Mouse (Mus musculus): ENCODE measurements around the gene Smoc2. TPM values are rescaled to one million over a fixed set of nuclear protein-coding genes. Genes with fewer than 3 reads are reported as not detected.

Gene Smoc2
- total RNA-seq (2021): 10 to 100 TPM; 46.5 to 54.3 TPM

DNA sequence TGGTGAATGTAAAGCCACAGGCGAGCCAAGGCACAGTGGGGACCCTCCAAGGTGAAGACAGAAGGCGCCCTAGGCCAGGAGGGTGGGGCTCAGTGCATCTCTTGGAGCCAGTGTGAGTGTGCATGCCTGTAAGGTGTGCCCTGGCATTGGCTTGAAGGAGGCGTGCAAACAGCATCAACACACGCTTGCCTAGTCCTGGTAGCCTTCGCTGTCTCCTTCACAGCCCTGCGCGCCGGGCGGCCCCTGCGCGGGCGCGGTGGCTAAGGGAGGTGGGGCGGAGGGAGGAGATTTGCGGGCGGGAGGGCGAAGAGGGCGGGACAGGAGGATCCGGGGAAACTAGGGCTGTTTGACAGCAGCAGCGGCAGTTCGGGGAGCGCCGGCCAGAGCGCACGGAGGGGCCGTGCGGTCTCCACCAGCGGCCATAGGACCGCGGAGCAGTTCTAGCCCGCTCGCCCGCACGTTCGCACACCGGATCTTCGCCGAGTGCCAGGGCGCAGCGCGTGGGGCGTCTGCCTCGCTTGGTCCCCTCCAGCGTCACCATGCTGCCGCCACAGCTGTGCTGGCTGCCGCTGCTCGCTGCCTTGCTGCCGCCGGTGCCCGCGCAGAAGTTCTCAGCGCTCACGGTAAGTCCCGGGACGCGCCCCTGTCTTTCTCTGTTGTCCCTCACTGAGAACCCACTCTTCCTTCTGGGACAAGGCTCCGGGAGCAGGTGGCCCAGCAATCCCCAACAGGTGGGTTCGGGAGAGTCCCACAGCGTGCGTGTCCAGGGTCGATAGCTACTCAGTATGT is at the start of gene Smoc2:
TSS of gene Smoc2 (plus strand) at position 330 of the 789 bp plus-strand sequence.
- intact Hi-C loops (cut with DNase I): no loop called here
- peak; percentile 47 to 57 for DNase-seq

DNA sequence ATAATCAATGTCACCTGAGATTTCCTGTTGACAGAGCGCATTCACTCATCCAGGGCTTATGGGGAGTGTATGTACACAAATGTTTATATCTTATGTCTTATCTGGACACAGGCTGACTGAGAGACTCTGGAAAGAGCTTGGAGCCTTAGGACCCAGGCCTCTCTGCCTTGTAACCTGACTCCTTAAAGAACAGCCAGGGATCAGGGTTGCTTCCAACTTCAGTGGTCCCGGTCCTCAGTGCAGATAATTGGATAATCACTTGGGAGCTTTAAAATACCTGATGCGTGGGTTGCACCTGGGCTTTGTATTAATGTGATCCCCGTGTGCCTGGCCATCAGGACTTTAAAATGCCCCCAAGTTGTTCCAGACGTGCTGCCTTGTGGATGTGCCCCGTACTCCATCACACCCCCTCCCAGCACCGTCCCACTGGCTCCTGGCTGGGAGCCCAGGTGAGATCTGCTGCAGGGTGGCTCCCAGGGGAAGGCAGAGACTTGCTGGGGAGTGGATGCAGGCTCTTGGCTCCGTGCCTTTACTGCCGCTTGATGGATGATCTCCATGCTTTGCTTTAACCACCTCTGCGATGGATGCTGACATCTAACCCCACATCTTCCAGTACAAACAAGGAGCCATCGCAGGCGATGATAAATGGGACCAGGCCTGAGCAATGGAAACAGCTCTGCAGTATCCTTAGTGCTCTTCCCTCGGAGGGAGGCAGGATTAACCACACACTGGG is 48.4 kb upstream of the Smoc2 start:
- DNase-seq: no peak
- intact Hi-C loops (cut with DNase I): loop anchor here (5.0 to 10.0 kb wide), 2 partner anchors 184 to 676 kb away; no protein-coding TSS in a partner anchor

DNA sequence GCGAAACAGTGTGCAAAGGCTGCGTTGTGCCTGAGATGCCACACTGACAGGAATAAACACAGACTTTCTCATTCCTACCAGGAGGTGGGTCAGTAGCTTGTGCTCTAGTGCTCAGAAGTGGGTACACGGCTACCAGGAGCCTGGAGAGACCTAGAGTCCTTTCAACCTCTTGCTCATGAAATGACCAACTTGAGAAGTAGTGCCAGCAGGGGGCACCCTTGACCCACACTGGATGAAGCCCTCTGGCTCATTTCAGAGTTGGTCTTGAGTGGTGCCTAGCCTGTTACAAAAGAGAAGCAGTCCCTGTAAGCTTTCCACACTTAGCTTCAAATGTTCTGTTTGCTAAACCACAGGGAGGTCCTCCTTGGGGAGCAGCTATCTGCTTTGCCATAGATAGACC is 46.7 kb upstream of the Smoc2 start:
- peak; percentile 77 to 84 for DNase-seq
- intact Hi-C loops (cut with DNase I): loop anchor here (1.0 to 10.0 kb wide), 4 partner anchors 56 to 675 kb away; no protein-coding TSS in a partner anchor

DNA sequence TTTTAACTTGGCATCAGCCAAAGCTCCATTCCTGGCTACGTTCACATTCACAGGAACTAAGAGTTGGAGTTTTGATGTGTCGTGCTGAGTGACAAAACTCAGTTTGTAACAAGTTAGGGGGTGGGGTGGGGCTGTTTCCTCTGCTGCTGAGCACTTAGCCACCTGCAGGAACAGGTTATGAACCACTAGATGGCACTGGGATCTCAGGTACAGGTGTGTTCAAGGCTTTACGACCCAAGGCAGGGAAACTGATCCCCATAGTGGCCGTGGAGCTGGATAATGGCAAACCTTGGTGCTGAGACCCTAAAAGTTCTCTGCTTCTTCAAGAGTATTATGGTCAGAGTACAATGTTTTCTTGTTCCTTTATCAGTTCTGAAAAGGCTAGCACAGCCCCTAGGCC is 45.6 kb upstream of the Smoc2 start:
- DNase-seq: no peak
- intact Hi-C loops (cut with DNase I): loop anchor here (1.0 to 10.0 kb wide), 4 partner anchors 55 to 674 kb away; no protein-coding TSS in a partner anchor

DNA sequence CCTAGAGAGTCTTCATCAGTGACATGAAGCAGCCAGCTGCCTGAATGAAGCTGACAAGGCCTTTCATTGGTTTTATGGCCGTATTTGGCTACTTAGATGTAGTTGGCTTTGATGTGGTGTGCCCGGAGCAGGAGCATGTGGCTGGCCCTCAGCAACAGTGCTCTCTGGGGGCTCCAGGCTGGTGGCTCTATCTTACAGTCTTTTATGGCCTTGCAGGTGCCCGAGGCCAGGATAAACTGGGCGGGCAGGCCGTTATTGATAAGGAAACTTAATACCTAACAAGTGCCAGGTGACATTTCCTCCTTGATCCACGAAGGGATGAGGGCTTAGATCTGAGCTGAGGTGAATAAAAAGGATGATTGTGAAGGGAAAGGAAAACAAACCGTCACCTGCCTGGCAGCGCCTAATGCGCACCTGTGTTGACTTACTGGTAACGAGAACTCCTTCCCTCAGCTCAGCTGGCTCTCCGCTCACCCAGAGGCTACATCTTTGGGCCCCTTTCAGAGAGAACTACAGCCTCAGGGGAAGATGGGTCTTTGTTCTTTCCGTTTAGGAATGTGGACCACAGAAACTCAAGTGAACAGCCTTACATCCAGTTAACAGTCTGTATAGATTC is 44.4 kb upstream of the Smoc2 start:
- no peak for DNase-seq
- intact Hi-C loops (cut with DNase I): loop anchor here (5.0 to 10.0 kb wide), 2 partner anchors 180 to 672 kb away; no protein-coding TSS in a partner anchor

DNA sequence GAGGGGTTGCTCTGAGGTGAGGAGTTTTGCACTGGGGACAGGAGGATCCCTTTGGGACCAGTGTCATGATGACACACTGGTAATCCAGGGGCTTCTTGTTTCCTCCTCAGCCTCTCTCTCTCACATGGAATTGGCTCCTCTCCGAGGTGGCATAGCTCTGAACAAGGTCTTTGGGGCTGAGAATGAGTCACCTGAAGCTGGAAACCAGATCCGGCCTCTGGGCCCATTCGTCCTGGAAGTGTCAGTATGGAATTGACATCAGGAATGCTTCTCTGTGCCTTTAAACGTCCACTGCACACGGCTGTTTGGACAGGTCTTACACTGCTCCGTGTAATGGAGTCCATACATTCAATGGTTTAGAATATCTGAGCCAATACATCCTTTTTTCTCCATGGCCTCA is 42.2 kb upstream of the Smoc2 start:
- intact Hi-C loops (cut with DNase I): loop anchor here (10.0 kb wide), 1 partner anchor 178 kb away; no protein-coding TSS in a partner anchor
- no peak for DNase-seq

DNA sequence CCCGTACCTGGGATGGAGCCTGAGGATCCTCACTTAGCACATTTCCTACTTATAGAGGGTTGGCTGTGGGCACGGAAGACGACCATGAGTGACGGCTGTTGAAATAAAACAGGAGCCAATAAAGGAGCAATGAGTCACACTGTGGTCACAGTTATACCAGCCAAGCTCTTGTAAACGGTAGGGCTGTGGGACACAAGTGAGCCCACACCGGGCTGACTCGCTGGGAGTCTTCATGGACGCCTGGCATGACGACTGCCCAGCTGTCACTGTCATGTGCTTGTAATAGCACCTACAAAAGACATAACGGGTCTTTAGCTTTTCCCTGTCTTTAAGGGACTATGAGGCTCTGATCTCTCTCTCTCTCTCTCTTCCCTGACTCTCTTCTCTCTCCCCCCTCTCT is 39.3 kb upstream of the Smoc2 start:
- DNase-seq: no peak
- intact Hi-C loops (cut with DNase I): loop anchor here (5.0 to 10.0 kb wide), 2 partner anchors 42 to 175 kb away; no protein-coding TSS in a partner anchor

DNA sequence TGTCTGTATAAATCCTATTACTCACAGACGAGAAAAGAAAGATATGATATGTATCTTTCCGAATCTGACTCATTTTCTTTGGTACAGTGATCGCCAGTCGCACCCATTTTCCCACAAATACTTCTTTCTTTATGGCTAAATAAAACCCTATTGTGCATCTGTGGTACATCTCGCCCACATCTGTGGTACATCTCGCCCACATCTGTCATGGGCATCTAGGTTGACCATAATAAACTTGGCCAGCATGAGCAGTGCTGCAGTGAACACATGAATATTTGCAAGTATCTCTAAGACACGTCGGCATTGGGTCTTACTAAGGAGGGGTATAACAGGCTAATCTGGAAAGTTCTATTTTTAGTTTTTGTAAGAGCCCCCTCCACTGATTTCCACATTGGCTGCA is 36.7 kb upstream of the Smoc2 start:
- no peak for DNase-seq

DNA sequence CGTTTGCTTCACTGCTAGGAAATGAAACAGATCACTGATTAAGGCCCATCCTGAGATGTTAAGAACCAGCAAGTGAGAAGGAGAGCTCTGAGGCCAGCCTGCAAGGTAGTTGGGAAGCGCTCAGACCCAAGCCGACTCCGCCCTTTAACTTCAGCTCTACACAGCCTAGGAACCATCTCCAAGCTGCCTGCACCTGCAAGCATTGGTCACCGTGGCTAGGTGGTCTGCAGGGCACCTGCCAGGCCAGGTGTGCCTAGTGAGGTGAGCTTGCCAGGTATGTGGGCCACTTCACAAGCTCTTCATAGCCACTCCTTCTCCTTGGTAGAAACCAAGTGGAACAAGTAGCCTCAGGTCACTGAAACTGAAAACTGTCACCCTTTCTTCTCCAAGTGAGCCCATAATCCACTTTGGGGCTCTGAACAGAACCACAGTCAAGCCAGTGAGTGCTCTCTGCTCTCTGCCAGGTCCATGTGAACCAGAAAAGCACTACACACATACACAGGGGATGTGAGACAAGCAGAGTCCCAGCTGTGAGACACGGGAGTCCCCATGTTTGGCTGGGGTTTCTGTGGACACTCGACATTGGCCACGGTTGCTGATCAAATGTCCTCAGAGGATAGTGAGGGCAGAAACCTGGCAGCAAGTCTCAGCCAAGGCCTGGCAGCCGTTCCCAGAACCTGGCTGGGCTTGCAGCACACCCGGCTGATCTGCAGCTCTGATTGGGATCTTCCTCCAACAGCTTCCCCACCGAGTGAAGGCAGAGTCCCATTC is 34.9 kb upstream of the Smoc2 start:
- intact Hi-C loops (cut with DNase I): loop anchor here (5.0 kb wide), 1 partner anchor 38 kb away; no protein-coding TSS in a partner anchor
- peak; percentile 65 for DNase-seq

More for the DNA sequence above, 36.7 kb upstream of the Smoc2 start:
- intact Hi-C loops (cut with DNase I): loop anchor here (5.0 kb wide), 1 partner anchor 40 kb away; no protein-coding TSS in a partner anchor

DNA sequence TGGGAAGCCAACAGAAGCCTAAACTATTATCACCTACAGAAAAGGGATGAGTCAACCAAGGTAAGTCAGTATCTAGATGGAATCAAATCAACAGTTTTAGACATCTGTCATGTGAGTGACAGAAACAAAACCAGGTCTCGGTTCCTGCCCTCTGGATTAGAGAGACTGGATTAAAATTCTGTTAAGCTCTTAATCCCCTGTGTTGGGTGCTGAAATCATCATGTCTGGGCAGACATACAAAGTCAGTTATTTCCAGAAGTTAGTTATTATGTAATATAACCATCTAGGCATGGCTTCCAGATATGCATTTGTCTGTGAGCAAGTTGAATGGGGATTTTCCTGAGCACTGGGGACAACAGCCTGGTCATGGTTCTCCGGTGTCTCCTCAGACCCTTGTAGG is 33.0 kb upstream of the Smoc2 start:
- intact Hi-C loops (cut with DNase I): no loop called here
- DNase-seq: no peak

DNA sequence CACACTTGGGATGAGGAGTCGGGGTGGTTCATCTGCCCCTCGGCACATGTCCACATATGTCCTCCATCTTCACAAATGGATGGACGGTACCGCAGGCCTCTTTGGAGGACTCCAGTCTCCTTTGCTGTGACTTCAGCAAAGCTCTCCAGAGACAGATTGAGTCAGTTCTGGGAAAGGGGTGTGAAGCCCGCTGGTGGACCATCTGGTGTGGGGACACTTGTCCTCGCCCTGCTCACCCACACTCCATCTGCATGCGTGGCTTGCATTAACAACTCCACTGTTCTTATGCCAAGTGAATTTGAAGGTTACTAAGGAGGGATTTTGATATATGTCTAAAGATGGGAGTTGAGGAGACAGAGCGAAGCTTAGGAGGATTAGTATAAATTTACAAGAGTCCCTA is 31.4 kb upstream of the Smoc2 start:
- intact Hi-C loops (cut with DNase I): no loop called here
- DNase-seq: no peak

DNA sequence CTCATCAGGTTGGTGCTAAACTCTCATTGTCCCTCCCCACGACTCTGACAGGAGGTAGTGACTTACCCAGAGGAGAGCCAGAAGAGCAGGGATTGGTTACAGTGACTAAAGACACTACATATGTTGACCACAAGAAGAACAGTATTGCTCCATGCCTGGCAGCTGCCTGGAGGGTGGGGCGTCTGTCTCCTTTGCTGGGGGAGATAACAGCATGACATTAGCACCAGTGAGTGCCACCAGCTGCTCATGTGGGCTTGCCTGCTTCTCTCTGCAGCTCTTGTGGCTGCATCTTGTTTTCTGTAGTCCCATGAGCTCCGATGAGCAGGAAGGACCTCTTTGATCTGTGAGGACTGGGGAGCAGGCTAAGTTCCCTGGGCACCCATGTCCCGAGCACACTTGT is 29.7 kb upstream of the Smoc2 start:
- DNase-seq: peak; percentile 42 to 52
- intact Hi-C loops (cut with DNase I): no loop called here

DNA sequence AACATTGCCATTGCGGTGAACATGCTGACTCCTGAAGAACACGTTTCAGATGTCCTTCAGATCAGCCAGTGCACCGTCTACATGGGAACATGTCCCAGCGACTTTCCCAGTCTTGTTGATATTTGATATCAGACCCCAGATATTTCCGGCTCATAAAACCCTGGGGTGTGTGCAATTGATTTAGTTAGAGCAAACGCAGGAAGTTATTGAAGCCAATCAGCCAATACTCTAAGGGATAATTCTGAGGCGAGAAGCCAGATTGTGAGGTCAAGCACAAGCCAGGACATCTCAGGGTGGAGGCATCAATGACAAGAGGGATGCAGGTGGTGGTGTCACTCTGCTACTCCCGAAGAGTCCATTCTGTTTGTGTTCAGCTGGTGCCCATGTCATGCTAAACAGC is 28.9 kb upstream of the Smoc2 start:
- DNase-seq: peak in 1 of 2 experiments; percentile 29
- intact Hi-C loops (cut with DNase I): no loop called here

DNA sequence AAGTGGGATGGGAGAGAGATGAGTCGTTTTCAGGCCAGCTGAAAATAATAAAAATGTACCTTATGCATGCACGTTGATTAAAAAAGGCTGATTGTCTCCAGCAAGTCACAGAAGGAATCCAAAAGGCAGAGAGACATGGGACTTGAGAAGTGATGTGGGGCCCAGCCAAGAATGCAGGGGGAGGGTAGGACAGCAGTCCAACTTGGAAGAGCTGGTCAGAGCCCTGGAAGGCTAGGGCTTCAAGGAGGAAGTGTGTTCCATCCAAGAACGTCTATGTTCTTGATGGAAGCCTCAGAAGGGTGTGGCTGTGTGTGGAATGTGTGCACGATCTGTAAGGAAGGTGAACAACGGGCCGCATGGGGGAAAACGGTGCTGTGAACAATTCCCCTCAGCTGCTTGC is 26.9 kb upstream of the Smoc2 start:
- intact Hi-C loops (cut with DNase I): no loop called here

DNA sequence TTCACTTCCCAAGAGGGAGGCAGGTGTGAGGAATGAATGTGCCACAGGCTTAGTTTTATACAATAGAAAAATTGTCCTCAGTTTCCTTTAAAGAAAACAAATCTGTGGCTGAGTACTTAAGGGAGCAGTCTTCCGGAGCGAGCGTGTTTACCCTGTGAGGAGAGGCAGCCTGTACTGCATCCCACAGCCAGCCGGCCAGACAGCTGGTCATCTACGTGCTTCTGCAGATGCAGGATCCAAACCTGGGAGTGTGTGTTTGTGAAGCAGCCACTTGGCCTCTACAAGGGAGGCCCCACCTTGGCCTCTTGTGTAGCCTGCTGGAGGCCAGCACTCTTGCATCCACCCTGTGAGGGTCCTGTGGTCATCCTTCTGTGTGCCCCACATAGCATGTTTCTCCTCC is 24.7 kb upstream of the Smoc2 start:
- intact Hi-C loops (cut with DNase I): no loop called here
- no peak for DNase-seq

More for the DNA sequence above, 26.9 kb upstream of the Smoc2 start:
- DNase-seq: peak; percentile 49 to 54

DNA sequence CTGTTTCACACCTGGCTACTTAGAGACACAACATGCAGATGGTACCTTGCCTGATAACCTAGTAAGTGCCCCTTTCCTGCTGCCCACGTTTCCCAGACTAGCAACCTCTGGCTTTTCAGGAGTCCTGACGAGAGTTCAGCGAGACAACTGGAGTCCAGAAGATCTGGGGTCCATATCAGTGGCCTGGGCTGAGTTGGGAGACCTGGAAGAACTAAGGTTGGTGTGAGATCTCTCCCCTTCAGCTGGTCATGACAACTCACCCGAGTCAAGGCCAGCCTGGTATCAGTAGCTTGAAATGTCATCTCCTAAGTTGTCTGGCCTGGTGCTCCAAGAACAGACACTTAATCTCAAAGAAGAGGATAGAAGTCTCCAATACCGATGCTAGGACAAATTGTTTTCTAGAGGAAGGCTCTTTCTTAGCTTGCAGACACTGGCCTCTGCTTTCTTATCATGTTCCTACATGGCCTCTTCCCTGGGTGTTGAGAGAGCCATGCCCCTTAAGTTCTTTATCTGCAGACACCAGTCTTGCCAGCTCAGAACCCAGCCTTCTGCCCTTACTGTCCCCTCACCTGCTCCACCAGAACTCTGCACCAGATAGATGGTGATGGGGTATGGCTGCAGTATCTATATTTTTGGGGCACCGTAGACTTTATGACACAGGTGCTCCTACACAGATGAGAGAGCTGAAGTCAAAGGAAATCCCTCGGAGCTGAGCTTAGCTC is 21.3 kb upstream of the Smoc2 start:
- intact Hi-C loops (cut with DNase I): no loop called here

DNA sequence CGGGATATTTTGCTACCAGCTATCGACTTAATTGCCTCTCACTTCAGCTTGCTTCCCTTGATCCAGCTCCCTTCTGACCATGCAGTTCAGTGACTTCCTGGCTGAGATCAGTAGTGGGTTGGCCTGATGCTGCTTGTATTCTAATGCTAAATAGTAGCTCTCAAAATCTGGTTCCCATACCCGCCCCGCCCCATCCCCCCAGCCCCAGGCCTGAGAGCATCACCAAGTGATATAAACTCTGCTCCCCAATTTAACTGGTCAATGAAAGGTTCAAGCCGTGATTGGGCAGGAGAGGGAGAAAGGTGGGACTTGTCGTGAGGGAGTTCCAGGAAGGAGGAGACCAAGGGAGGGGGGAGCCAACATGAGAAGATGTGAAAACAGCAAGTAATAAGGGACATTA is 20.4 kb upstream of the Smoc2 start:
- intact Hi-C loops (cut with DNase I): no loop called here
- DNase-seq: no peak

More for the DNA sequence above, 21.3 kb upstream of the Smoc2 start:
- DNase-seq: no peak

DNA sequence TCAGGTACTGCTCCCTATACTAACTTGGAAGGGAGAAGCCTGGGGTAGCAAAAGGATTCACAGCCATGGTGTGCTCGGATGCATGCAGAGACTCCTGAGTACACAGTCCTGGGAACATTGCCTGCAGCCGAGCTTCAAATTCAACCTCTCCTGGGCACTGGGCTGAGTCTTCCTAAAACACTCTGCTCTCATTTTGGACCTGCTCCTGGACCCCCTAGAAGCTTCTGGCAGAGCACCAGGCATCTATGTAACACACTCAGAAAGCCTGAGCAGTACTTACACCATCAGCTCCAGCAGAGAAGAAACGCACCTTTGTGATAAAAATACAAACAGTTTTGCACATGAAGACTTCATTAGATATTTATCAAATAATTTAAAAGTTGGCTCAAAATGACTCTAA is 18.3 kb upstream of the Smoc2 start:
- no peak for DNase-seq
- intact Hi-C loops (cut with DNase I): no loop called here

DNA sequence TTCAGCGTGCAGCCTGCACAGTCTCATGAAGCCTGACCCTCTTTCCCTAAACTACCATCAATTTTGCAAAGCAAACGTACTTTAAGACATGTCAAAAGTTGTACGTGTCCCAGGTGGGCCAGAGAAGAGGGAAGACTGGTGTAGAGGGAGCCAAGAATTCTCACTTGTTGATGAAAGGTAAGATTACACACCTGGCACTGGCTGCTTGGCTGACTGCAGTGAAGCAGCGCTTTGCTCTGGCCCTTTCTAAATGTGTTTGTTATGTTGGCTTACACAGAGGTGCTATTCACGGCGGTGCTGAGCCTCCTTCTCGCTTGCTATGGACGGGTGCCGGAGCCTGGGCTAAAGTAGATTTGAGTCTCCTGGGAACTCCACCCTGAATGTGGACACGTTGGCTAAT is 17.1 kb upstream of the Smoc2 start:
- intact Hi-C loops (cut with DNase I): no loop called here
- no peak for DNase-seq

DNA sequence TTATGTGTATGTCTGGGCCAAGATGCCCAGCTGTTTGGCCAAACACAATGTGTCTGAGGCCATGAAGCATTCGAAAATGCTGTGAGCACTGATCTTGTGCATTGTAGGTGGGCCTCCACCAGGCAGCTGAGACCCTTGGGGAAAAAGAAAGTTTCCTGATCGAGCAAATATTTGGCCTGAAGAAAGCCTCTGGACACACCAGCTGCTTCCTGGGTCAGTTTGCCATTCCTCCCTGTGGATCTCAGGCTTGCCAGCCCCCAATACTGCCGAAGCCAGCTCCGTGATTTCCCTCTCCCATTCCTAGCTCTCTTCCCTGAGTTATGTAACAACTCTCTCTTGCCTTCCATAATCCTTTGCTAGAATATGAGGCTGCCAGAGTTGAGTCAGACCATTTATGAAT is 11.3 kb upstream of the Smoc2 start:
- intact Hi-C loops (cut with DNase I): no loop called here
- no peak for DNase-seq
